Mouse (Mus musculus) liver, embryonic 14.5 days (tissue): ENCODE results near the gene Sdhd. TPM values are rescaled to one million over a fixed set of nuclear protein-coding genes. Genes with fewer than 3 reads are reported as not detected.

Source experiments
- ATAC-seq: fragments of 200-750 bp; cut with Nextera tagmentation; 2 replicates; pipeline ENCODE4 v1.8.0; 2017; ENCODE audit warnings: moderate number of reproducible peaks, mild to moderate bottlenecking, moderate library complexity; ENCODE audit not compliant: insufficient read depth
- DNase-seq, 3 experiments: peaks; one replicate each; pipeline ENCODE4 v3.0.0-alpha.2; 2012 to 2013; ENCODE audit warnings: low read depth in 3 of 3, low spot score in 3 of 3
- H3K27ac ChIP-seq: fragments of 300-500 bp; sonication (generic); 2 replicates; pipeline ENCODE4 v1.5.1; 2014; ENCODE audit warnings: moderate library complexity, mild to moderate bottlenecking, control low read depth, inconsistent platforms
- H3K27me3 ChIP-seq: fragments of 300-500 bp; sonication (generic); 2 replicates; pipeline ENCODE4 v1.6.1; 2014; ENCODE audit warnings: mild to moderate bottlenecking, low read length, moderate library complexity; ENCODE audit not compliant: control insufficient read depth, insufficient read depth
- H3K36me3 ChIP-seq: fragments of 300-500 bp; sonication (generic); replicated peaks from 2 replicates; pipeline ENCODE4 v1.6.1; 2014; ENCODE audit warnings: low read depth; ENCODE audit not compliant: control insufficient read depth, insufficient read depth
- H3K4me1 ChIP-seq, 2 experiments: fragments of 200-500 bp in 1 of 2; fragments of 300-500 bp in 1 of 2; sonication (generic) in 1 of 2; replicated peaks; 2 replicates each; pipeline ENCODE4 v1.6.1; 2012 to 2014; ENCODE audit warnings: antibody characterized with exemption in 1 of 2, inconsistent platforms in 1 of 2, low read length in 1 of 2; ENCODE audit not compliant: control insufficient read depth in 2 of 2, insufficient read depth in 2 of 2
- H3K4me2 ChIP-seq: fragments of 300-500 bp; sonication (generic); 2 replicates; pipeline ENCODE4 v1.6.1; 2014; ENCODE audit warnings: low read depth, mild to moderate bottlenecking, control low read depth, moderate library complexity
- H3K4me3 ChIP-seq, 2 experiments: fragments of 200-500 bp in 1 of 2; fragments of 300-500 bp in 1 of 2; sonication (generic) in 1 of 2; 2 replicates each; pipeline ENCODE4 v1.5.1; 2012 to 2014; ENCODE audit warnings: low read depth in 2 of 2, low read length in 2 of 2, mild to moderate bottlenecking in 2 of 2, control low read depth in 1 of 2, inconsistent platforms in 1 of 2, moderate library complexity in 1 of 2; ENCODE audit not compliant: insufficient read depth in 1 of 2
- H3K9ac ChIP-seq: fragments of 300-500 bp; sonication (generic); replicated peaks from 2 replicates; pipeline ENCODE4 v1.6.1; 2014; ENCODE audit warnings: mild to moderate bottlenecking, control low read depth, moderate library complexity
- H3K9me3 ChIP-seq: fragments of 300-500 bp; sonication (generic); 2 replicates; pipeline ENCODE4 v1.6.1; 2016; ENCODE audit warnings: low read length, mixed read lengths; ENCODE audit not compliant: control insufficient read depth
- CTCF ChIP-seq: IDR thresholded peaks from 2 replicates; pipeline ENCODE4 v1.5.1; 2016; ENCODE audit warnings: antibody characterized with exemption, low read depth, control low read depth
- EP300 ChIP-seq: IDR thresholded peaks from 2 replicates; pipeline ENCODE4 v1.6.1; 2016; ENCODE audit warnings: antibody characterized with exemption, low read depth
- WGBS: fragments of 180-500 bp; shearing (Covaris S2); extraction: QIAGEN DNeasy Blood & Tissue Kit; methylation state at CpG from one replicate; pipeline ENCODE4 v1.1.7; 2014; ENCODE audit not compliant: insufficient replicate concordance; 5-methylcytosine and 5-hydroxymethylcytosine counted together
- polyA plus RNA-seq, 2 experiments: library from polyadenylated mRNA; depleted of rRNA in 1 of 2; stranded (reverse) in 1 of 2; unstranded in 1 of 2; fragments of >200 nt; fragmentation: Nextera tagmentation in 1 of 2; extraction: Ambion mirVana in 1 of 2; gene quantifications; 2 replicates each; pipeline versions ENCODE4 v1.2.1 to v1.2.3; 2012 to 2014

Sdhd gene
- polyA plus RNA-seq, 2 experiments: 167 to 322 TPM

GRCm38 (mm10) chr9:50547859-50548478 is 55.6 kb downstream of the Sdhd start:
- no peak overlapping the region for H3K4me3 ChIP-seq
- ATAC-seq: no peak

More at GRCm38 (mm10) chr9:50547859-50548478, 55.6 kb downstream of the Sdhd start:
- no peak for DNase-seq
- no peaks in the 10 kb centered on the region for H3K36me3 ChIP-seq
- H3K4me1 ChIP-seq: no peaks in the 10 kb centered on the region
- 32% methylated on average over 5 of the region's 5 CpGs for WGBS
- no peak overlapping the region for H3K27ac ChIP-seq
- no peak overlapping the region for H3K9ac ChIP-seq
- H3K9me3 ChIP-seq: no peaks in the 10 kb centered on the region
- TF ChIP-seq CTCF (no peak), EP300 (no peak)
- no peak overlapping the region for H3K4me2 ChIP-seq
- no peaks in the 10 kb centered on the region for H3K27me3 ChIP-seq

Other genes with a start within 250 kb of the Sdhd start
- 0.11 and 0.17 TPM in 2 replicates for gene Plet1, start 109.3 kb downstream of the Sdhd start, polyA plus RNA-seq (2012; rRNA removed)
- gene Plet1, start 109.3 kb downstream of the Sdhd start, polyA plus RNA-seq (2014; fragmentation: Nextera tagmentation; extraction: Ambion mirVana): 0.10 and 0.15 TPM in 2 replicates
- 16.0 and 23.7 TPM in 2 replicates for gene Pts, start 75.1 kb downstream of the Sdhd start, polyA plus RNA-seq (2012; rRNA removed)
- gene Pts, start 75.1 kb downstream of the Sdhd start, polyA plus RNA-seq (2014; fragmentation: Nextera tagmentation; extraction: Ambion mirVana): 32.7 and 34.4 TPM in 2 replicates
- gene Il18, start 49.0 kb downstream of the Sdhd start, polyA plus RNA-seq (2012; rRNA removed): 3.0 and 4.9 TPM in 2 replicates
- gene Il18, start 49.0 kb downstream of the Sdhd start, polyA plus RNA-seq (2014; fragmentation: Nextera tagmentation; extraction: Ambion mirVana): 8.1 and 9.7 TPM in 2 replicates
- 0.12 and 0.28 TPM in 2 replicates for gene Bco2, start 48.6 kb downstream of the Sdhd start, polyA plus RNA-seq (2012; rRNA removed)
- 0.33 and 0.58 TPM in 2 replicates for gene Bco2, start 48.6 kb downstream of the Sdhd start, polyA plus RNA-seq (2014; fragmentation: Nextera tagmentation; extraction: Ambion mirVana)
- not detected in 2 replicates for gene Tex12, start 42.5 kb downstream of the Sdhd start, polyA plus RNA-seq (2012; rRNA removed)
- gene Tex12, start 42.5 kb downstream of the Sdhd start, polyA plus RNA-seq (2014; fragmentation: Nextera tagmentation; extraction: Ambion mirVana): not detected in 2 replicates
- 111 and 153 TPM in 2 replicates for gene Timm8b, start 98 bp upstream of the Sdhd start, polyA plus RNA-seq (2012; rRNA removed)
- gene Timm8b, start 98 bp upstream of the Sdhd start, polyA plus RNA-seq (2014; fragmentation: Nextera tagmentation; extraction: Ambion mirVana): 248 and 263 TPM in 2 replicates
- 0.18 and 0.78 TPM in 2 replicates for gene Pih1d2, start 13.5 kb upstream of the Sdhd start, polyA plus RNA-seq (2012; rRNA removed)
- gene Pih1d2, start 13.5 kb upstream of the Sdhd start, polyA plus RNA-seq (2014; fragmentation: Nextera tagmentation; extraction: Ambion mirVana): 0.56 and 1.4 TPM in 2 replicates
- gene Nkapd1, start 13.7 kb upstream of the Sdhd start, polyA plus RNA-seq (2012; rRNA removed): 2.9 and 4.7 TPM in 2 replicates
- 7.0 and 7.3 TPM in 2 replicates for gene Nkapd1, start 13.7 kb upstream of the Sdhd start, polyA plus RNA-seq (2014; fragmentation: Nextera tagmentation; extraction: Ambion mirVana)
- gene Dlat, start 56.0 kb upstream of the Sdhd start, polyA plus RNA-seq (2012; rRNA removed): 7.0 and 14.4 TPM in 2 replicates
- 32.0 and 35.7 TPM in 2 replicates for gene Dlat, start 56.0 kb upstream of the Sdhd start, polyA plus RNA-seq (2014; fragmentation: Nextera tagmentation; extraction: Ambion mirVana)
- gene Dixdc1, start 135.7 kb upstream of the Sdhd start, polyA plus RNA-seq (2012; rRNA removed): 0.56 and 0.57 TPM in 2 replicates
- 0.84 and 1.2 TPM in 2 replicates for gene Dixdc1, start 135.7 kb upstream of the Sdhd start, polyA plus RNA-seq (2014; fragmentation: Nextera tagmentation; extraction: Ambion mirVana)
- 1.8 and 2.2 TPM in 2 replicates for gene 2310030G06Rik, start 142.7 kb upstream of the Sdhd start, polyA plus RNA-seq (2012; rRNA removed)
- 2.1 and 2.3 TPM in 2 replicates for gene 2310030G06Rik, start 142.7 kb upstream of the Sdhd start, polyA plus RNA-seq (2014; fragmentation: Nextera tagmentation; extraction: Ambion mirVana)
- 1.7 and 2.7 TPM in 2 replicates for gene Cryab, start 147.5 kb upstream of the Sdhd start, polyA plus RNA-seq (2012; rRNA removed)
- gene Cryab, start 147.5 kb upstream of the Sdhd start, polyA plus RNA-seq (2014; fragmentation: Nextera tagmentation; extraction: Ambion mirVana): 4.5 and 4.7 TPM in 2 replicates
- gene Hspb2, start 148.5 kb upstream of the Sdhd start, polyA plus RNA-seq (2012; rRNA removed): 0.20 and 0.35 TPM in 2 replicates
- gene Hspb2, start 148.5 kb upstream of the Sdhd start, polyA plus RNA-seq (2014; fragmentation: Nextera tagmentation; extraction: Ambion mirVana): not detected in 2 replicates
- gene Fdxacb1, start 164.4 kb upstream of the Sdhd start, polyA plus RNA-seq (2012; rRNA removed): 4.0 and 5.2 TPM in 2 replicates
- gene Fdxacb1, start 164.4 kb upstream of the Sdhd start, polyA plus RNA-seq (2014; fragmentation: Nextera tagmentation; extraction: Ambion mirVana): 9.4 and 12.8 TPM in 2 replicates
- gene Alg9, start 171.2 kb upstream of the Sdhd start, polyA plus RNA-seq (2012; rRNA removed): 10.1 and 10.8 TPM in 2 replicates
- gene Alg9, start 171.2 kb upstream of the Sdhd start, polyA plus RNA-seq (2014; fragmentation: Nextera tagmentation; extraction: Ambion mirVana): 12.7 and 13.5 TPM in 2 replicates
- gene 1110032A03Rik, start 171.7 kb upstream of the Sdhd start, polyA plus RNA-seq (2012; rRNA removed): 11.4 and 11.5 TPM in 2 replicates
- gene 1110032A03Rik, start 171.7 kb upstream of the Sdhd start, polyA plus RNA-seq (2014; fragmentation: Nextera tagmentation; extraction: Ambion mirVana): 15.8 and 16.9 TPM in 2 replicates
- 20.9 and 27.7 TPM in 2 replicates for gene Ppp2r1b, start 241.5 kb upstream of the Sdhd start, polyA plus RNA-seq (2012; rRNA removed)
- gene Ppp2r1b, start 241.5 kb upstream of the Sdhd start, polyA plus RNA-seq (2014; fragmentation: Nextera tagmentation; extraction: Ambion mirVana): 69.1 and 75.0 TPM in 2 replicates